Mouse (Mus musculus): ENCODE data around the gene Manf.

The Manf gene

GRCm38 (mm10) chr9:106891829-106892551 is at the start of gene Manf:
Gene Manf, minus strand, starts transcription at chr9:106891979.
- DNase-seq (ENCODE audit: low spot score) = peak; percentile 99

GRCm38 (mm10) chr9:106934998-106935397 is 43.2 kb upstream of the Manf start:
- DNase-seq (ENCODE audit: low spot score) = no peak

GRCm38 (mm10) chr9:106914878-106915277 is 23.1 kb upstream of the Manf start:
- DNase-seq (ENCODE audit: low spot score) = no peak

- no peak for DNase-seq (ENCODE audit: low spot score)
Measured at GRCm38 (mm10) chr9:106913759-106914158, 22.0 kb upstream of the Manf start.

GRCm38 (mm10) chr9:106911624-106912023 is 19.8 kb upstream of the Manf start:
- no peak for DNase-seq (ENCODE audit: low spot score)

- DNase-seq (ENCODE audit: low spot score) = no peak
Measured at GRCm38 (mm10) chr9:106908715-106909114, 16.9 kb upstream of the Manf start.

GRCm38 (mm10) chr9:106908174-106908573 is 16.4 kb upstream of the Manf start:
- DNase-seq (ENCODE audit: low spot score) = no peak

- no peak for DNase-seq (ENCODE audit: low spot score)
Measured at GRCm38 (mm10) chr9:106906597-106906996, 14.8 kb upstream of the Manf start.

- no peak for DNase-seq (ENCODE audit: low spot score)
Measured at GRCm38 (mm10) chr9:106903791-106904134, 12.0 kb upstream of the Manf start.

GRCm38 (mm10) chr9:106903099-106903790 is 11.5 kb upstream of the Manf start:
- DNase-seq (ENCODE audit: low spot score) = no peak

- no peak for DNase-seq (ENCODE audit: low spot score)
Measured at GRCm38 (mm10) chr9:106901596-106901995, 9.8 kb upstream of the Manf start.

- no peak for DNase-seq (ENCODE audit: low spot score)
Measured at GRCm38 (mm10) chr9:106898901-106899300, 7.1 kb upstream of the Manf start.

- DNase-seq (ENCODE audit: low spot score) = no peak
Measured at GRCm38 (mm10) chr9:106893327-106893726, 1.5 kb upstream of the Manf start.

- DNase-seq (ENCODE audit: low spot score) = no peak
Measured at GRCm38 (mm10) chr9:106892552-106892875, 735 bp upstream of the Manf start.

- no peak for DNase-seq (ENCODE audit: low spot score)
Measured at GRCm38 (mm10) chr9:106891341-106891741, 438 bp downstream of the Manf start.

GRCm38 (mm10) chr9:106890496-106891240 is 1.1 kb downstream of the Manf start:
- DNase-seq (ENCODE audit: low spot score) = peak; percentile 59

- no peak for DNase-seq (ENCODE audit: low spot score)
Measured at GRCm38 (mm10) chr9:106889321-106889720, 2.5 kb downstream of the Manf start.

- DNase-seq (ENCODE audit: low spot score) = no peak
Measured at GRCm38 (mm10) chr9:106888346-106888745, 3.4 kb downstream of the Manf start.

- peak; percentile 97 for DNase-seq (ENCODE audit: low spot score)
Measured at GRCm38 (mm10) chr9:106886828-106887702, 4.7 kb downstream of the Manf start, which contains the start of gene Rbm15b. Gene Rbm15b, minus strand, starts transcription at chr9:106887428.

- DNase-seq (ENCODE audit: low spot score) = peak; percentile 79
Measured at GRCm38 (mm10) chr9:106885901-106886731, 5.7 kb downstream of the Manf start.

Data from testis, postnatal 14 days (tissue).